Mouse (Mus musculus): ENCODE measurements around the gene Bcl11b. TPM values are rescaled to one million over a fixed set of nuclear protein-coding genes. Genes with fewer than 3 reads are reported as not detected.

Bcl11b gene
- total and polyA plus RNA-seq, 2 experiments from 2014 or later = 12.0 to 30.0 TPM

- DNase-seq (ENCODE audit: low spot score) (peak; percentile 49), ATAC-seq (peak; percentile 53; the same call in 1 of the 2 replicates)
- Histone ChIP-seq H3K9ac (replicated peaks; ENCODE audit: low read length) (peak overlapping the region; percentile 38; the same call in 1 of the 2 replicates), H3K4me3 (ENCODE audit: low read length) (peak overlapping the region; percentile 37), H3K27ac (no peak overlapping the region), H3K4me1 (ENCODE audit: insufficient read depth, low read length) (peaks cover 27% of the 10 kb centered on the region), H3K9me3 (ENCODE audit: low read length) (no peaks in the 10 kb centered on the region), H3K36me3 (ENCODE audit: insufficient read depth, low read length) (no peaks in the 10 kb centered on the region), H3K4me2 (ENCODE audit: low read depth, low read length) (peak overlapping the region; percentile 69), H3K27me3 (ENCODE audit: insufficient read depth, low read length) (no peaks in the 10 kb centered on the region)
- TF ChIP-seq CTCF (IDR thresholded peaks at IDR 0.05; ENCODE audit: low read depth) = no peak
- 15% methylated on average over 28 of the region's 28 CpGs for WGBS
Measured at GRCm38 (mm10) chr12:107979710-107980260, 23.6 kb downstream of the Bcl11b start.

GRCm38 (mm10) chr12:107978736-107979255 is 24.6 kb downstream of the Bcl11b start:
- no peak for ATAC-seq
- no peak overlapping the region for H3K9ac ChIP-seq (replicated peaks; ENCODE audit: low read length)
- no peak overlapping the region for H3K4me3 ChIP-seq (ENCODE audit: low read length)
- H3K27me3 ChIP-seq (ENCODE audit: insufficient read depth, low read length) = no peaks in the 10 kb centered on the region
- no peak overlapping the region for H3K27ac ChIP-seq
- no peaks in the 10 kb centered on the region for H3K9me3 ChIP-seq (ENCODE audit: low read length)
- 77% methylated on average over 8 of the region's 8 CpGs for WGBS
- no peak overlapping the region for H3K4me2 ChIP-seq (ENCODE audit: low read depth, low read length)
- H3K4me1 ChIP-seq (ENCODE audit: insufficient read depth, low read length) = peaks cover 27% of the 10 kb centered on the region
- no peak for TF ChIP-seq CTCF (IDR thresholded peaks at IDR 0.05; ENCODE audit: low read depth)
- no peaks in the 10 kb centered on the region for H3K36me3 ChIP-seq (ENCODE audit: insufficient read depth, low read length)
- no peak for DNase-seq (ENCODE audit: low spot score)

- no peaks in the 10 kb centered on the region for H3K27me3 ChIP-seq (ENCODE audit: insufficient read depth, low read length)
- no peak for DNase-seq (ENCODE audit: low spot score)
- no peaks in the 10 kb centered on the region for H3K9me3 ChIP-seq (ENCODE audit: low read length)
- H3K4me2 ChIP-seq (ENCODE audit: low read depth, low read length) = peak overlapping the region; percentile 25; the same call in 1 of the 2 replicates
- no peak overlapping the region for H3K4me3 ChIP-seq (ENCODE audit: low read length)
- peak overlapping the region; percentile 41; the same call in 1 of the 2 replicates for H3K27ac ChIP-seq
- no peak overlapping the region for H3K9ac ChIP-seq (replicated peaks; ENCODE audit: low read length)
- TF ChIP-seq CTCF (IDR thresholded peaks at IDR 0.05; ENCODE audit: low read depth) = no peak
- 29% methylated on average over 14 of the region's 14 CpGs for WGBS
- ATAC-seq = no peak
- no peaks in the 10 kb centered on the region for H3K36me3 ChIP-seq (ENCODE audit: insufficient read depth, low read length)
- H3K4me1 ChIP-seq (ENCODE audit: insufficient read depth, low read length) = peaks cover 28% of the 10 kb centered on the region
Measured at GRCm38 (mm10) chr12:107978063-107978462, 25.3 kb downstream of the Bcl11b start.

- Histone ChIP-seq H3K36me3 (ENCODE audit: insufficient read depth, low read length) (no peaks in the 10 kb centered on the region), H3K4me3 (ENCODE audit: low read length) (no peak overlapping the region), H3K9me3 (ENCODE audit: low read length) (no peaks in the 10 kb centered on the region), H3K4me1 (ENCODE audit: insufficient read depth, low read length) (peaks cover 32% of the 10 kb centered on the region), H3K4me2 (ENCODE audit: low read depth, low read length) (peak overlapping the region; percentile 25), H3K27me3 (ENCODE audit: insufficient read depth, low read length) (no peaks in the 10 kb centered on the region), H3K9ac (replicated peaks; ENCODE audit: low read length) (no peak overlapping the region), H3K27ac (peak overlapping the region; percentile 41; the same call in 1 of the 2 replicates)
- DNase-seq (ENCODE audit: low spot score) (peak; percentile 47), ATAC-seq (no peak)
- no peak for TF ChIP-seq CTCF (IDR thresholded peaks at IDR 0.05; ENCODE audit: low read depth)
- 22% methylated on average over 9 of the region's 9 CpGs for WGBS
Measured at GRCm38 (mm10) chr12:107977534-107977933, 25.9 kb downstream of the Bcl11b start.

- WGBS = 37% methylated on average over 8 of the region's 8 CpGs
- Histone ChIP-seq H3K27ac (peak overlapping the region; percentile 72; the same call in 1 of the 2 replicates), H3K9me3 (ENCODE audit: low read length) (no peaks in the 10 kb centered on the region), H3K4me1 (ENCODE audit: insufficient read depth, low read length) (peaks cover 32% of the 10 kb centered on the region), H3K4me2 (ENCODE audit: low read depth, low read length) (peak overlapping the region; percentile 52), H3K36me3 (ENCODE audit: insufficient read depth, low read length) (no peaks in the 10 kb centered on the region), H3K9ac (replicated peaks; ENCODE audit: low read length) (no peak overlapping the region), H3K4me3 (ENCODE audit: low read length) (peak overlapping the region; percentile 20; the same call in 1 of the 2 replicates), H3K27me3 (ENCODE audit: insufficient read depth, low read length) (no peaks in the 10 kb centered on the region)
- DNase-seq (ENCODE audit: low spot score) (no peak), ATAC-seq (no peak)
- TF ChIP-seq CTCF (IDR thresholded peaks at IDR 0.05; ENCODE audit: low read depth) = no peak
Measured at GRCm38 (mm10) chr12:107977086-107977485, 26.3 kb downstream of the Bcl11b start.

GRCm38 (mm10) chr12:107976571-107977001 is 26.8 kb downstream of the Bcl11b start:
- peak overlapping the region; percentile 52 for H3K4me2 ChIP-seq (ENCODE audit: low read depth, low read length)
- peak overlapping the region; percentile 20 for H3K4me3 ChIP-seq (ENCODE audit: low read length)
- DNase-seq (ENCODE audit: low spot score) (peak; percentile 75), ATAC-seq (peak; percentile 53; the same call in 1 of the 2 replicates)
- WGBS = 20% methylated on average over 22 of the region's 22 CpGs
- peak overlapping the region; percentile 72; the same call in 1 of the 2 replicates for H3K27ac ChIP-seq
- peaks cover 32% of the 10 kb centered on the region for H3K4me1 ChIP-seq (ENCODE audit: insufficient read depth, low read length)
- no peaks in the 10 kb centered on the region for H3K27me3 ChIP-seq (ENCODE audit: insufficient read depth, low read length)
- H3K36me3 ChIP-seq (ENCODE audit: insufficient read depth, low read length) = no peaks in the 10 kb centered on the region
- TF ChIP-seq CTCF (IDR thresholded peaks at IDR 0.05; ENCODE audit: low read depth) = peak; percentile 69
- H3K9me3 ChIP-seq (ENCODE audit: low read length) = no peaks in the 10 kb centered on the region
- H3K9ac ChIP-seq (replicated peaks; ENCODE audit: low read length) = peak overlapping the region; percentile 43
